Mouse (Mus musculus): ENCODE data around the gene Guk1. TPM values are rescaled to one million over a fixed set of nuclear protein-coding genes. Genes with fewer than 3 reads are reported as not detected.

The Guk1 gene
- polyA plus RNA-seq (2015; fragmentation: Nextera tagmentation; extraction: Ambion mirVana) = 114 and 115 TPM in 2 replicates

- Histone ChIP-seq H3K27me3 (replicated peaks; ENCODE audit: control insufficient read depth, insufficient read depth, low read length) (no peaks in the 10 kb centered on the region), H3K9ac (ENCODE audit: low read depth, low read length) (peak within 1 kb of the TSS; percentile 81), H3K4me1 (ENCODE audit: control insufficient read depth, insufficient read depth, low read length) (peaks cover 6% of the 10 kb centered on the region), H3K4me2 (ENCODE audit: low read depth, low read length) (peak within 1 kb of the TSS; percentile 85), H3K9me3 (ENCODE audit: control insufficient read depth, low read length) (no peaks in the 10 kb centered on the region), H3K27ac (ENCODE audit: low read length) (peak within 1 kb of the TSS; percentile 94), H3K36me3 (ENCODE audit: control insufficient read depth, insufficient read depth, low read length) (no peaks in the 10 kb centered on the region), H3K4me3 (ENCODE audit: low read length) (peak within 1 kb of the TSS; percentile 75)
- WGBS = 6% methylated on average over 16 of the region's 16 CpGs
- no peak; the same call in 1 of the 2 replicates for ATAC-seq
Measured at GRCm38 (mm10) chr11:59192059-59192386, at the start of gene Guk1. Gene Guk1, minus strand, starts transcription at chr11:59192212.

DNA sequence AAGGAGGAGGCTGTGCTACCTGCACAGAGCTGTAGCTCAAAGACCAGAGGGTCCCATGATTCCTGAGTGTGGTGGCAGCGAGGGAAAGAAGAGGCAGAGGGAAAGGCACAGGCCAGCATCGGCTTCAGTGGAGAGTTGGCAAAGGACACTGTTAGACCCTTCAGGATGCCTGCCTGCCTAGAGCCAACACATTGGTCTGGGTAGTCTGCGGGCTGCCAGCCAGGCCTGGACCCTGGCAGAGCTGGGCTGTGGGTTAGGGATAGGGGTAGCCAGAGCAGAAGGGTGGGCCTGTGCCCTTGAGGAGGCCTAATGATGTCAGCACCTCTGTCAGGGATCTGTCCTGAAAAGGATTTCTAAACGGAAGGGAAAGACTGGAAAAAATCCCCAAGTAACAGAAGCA lies 47.8 kb upstream of the Guk1 start:
- Histone ChIP-seq H3K9me3 (ENCODE audit: control insufficient read depth, low read length) (no peaks in the 10 kb centered on the region), H3K27ac (ENCODE audit: low read length) (no peak overlapping the region), H3K36me3 (ENCODE audit: control insufficient read depth, insufficient read depth, low read length) (no peaks in the 10 kb centered on the region), H3K4me2 (ENCODE audit: low read depth, low read length) (no peak overlapping the region), H3K27me3 (replicated peaks; ENCODE audit: control insufficient read depth, insufficient read depth, low read length) (peaks cover 3% of the 10 kb centered on the region; the same call in 1 of the 2 replicates), H3K4me3 (ENCODE audit: low read length) (no peak overlapping the region), H3K9ac (ENCODE audit: low read depth, low read length) (no peak overlapping the region), H3K4me1 (ENCODE audit: control insufficient read depth, insufficient read depth, low read length) (no peaks in the 10 kb centered on the region; the same call in 1 of the 2 replicates)
- no peak for ATAC-seq
- 79% methylated on average over 4 of the region's 4 CpGs for whole genome bisulfite sequencing

- peaks cover 3% of the 10 kb centered on the region; the same call in 1 of the 2 replicates for H3K27me3 ChIP-seq (replicated peaks; ENCODE audit: control insufficient read depth, insufficient read depth, low read length)
- no peak overlapping the region for H3K9ac ChIP-seq (ENCODE audit: low read depth, low read length)
- H3K36me3 ChIP-seq (ENCODE audit: control insufficient read depth, insufficient read depth, low read length) = no peaks in the 10 kb centered on the region
- H3K27ac ChIP-seq (ENCODE audit: low read length) = no peak overlapping the region
- no peak overlapping the region for H3K4me2 ChIP-seq (ENCODE audit: low read depth, low read length)
- ATAC-seq = no peak
- H3K9me3 ChIP-seq (ENCODE audit: control insufficient read depth, low read length) = no peaks in the 10 kb centered on the region
- no peak overlapping the region for H3K4me3 ChIP-seq (ENCODE audit: low read length)
- no peaks in the 10 kb centered on the region; the same call in 1 of the 2 replicates for H3K4me1 ChIP-seq (ENCODE audit: control insufficient read depth, insufficient read depth, low read length)
- WGBS = 61% methylated on average over 4 of the region's 4 CpGs
Measured at GRCm38 (mm10) chr11:59239428-59239785, 47.4 kb upstream of the Guk1 start.

DNA sequence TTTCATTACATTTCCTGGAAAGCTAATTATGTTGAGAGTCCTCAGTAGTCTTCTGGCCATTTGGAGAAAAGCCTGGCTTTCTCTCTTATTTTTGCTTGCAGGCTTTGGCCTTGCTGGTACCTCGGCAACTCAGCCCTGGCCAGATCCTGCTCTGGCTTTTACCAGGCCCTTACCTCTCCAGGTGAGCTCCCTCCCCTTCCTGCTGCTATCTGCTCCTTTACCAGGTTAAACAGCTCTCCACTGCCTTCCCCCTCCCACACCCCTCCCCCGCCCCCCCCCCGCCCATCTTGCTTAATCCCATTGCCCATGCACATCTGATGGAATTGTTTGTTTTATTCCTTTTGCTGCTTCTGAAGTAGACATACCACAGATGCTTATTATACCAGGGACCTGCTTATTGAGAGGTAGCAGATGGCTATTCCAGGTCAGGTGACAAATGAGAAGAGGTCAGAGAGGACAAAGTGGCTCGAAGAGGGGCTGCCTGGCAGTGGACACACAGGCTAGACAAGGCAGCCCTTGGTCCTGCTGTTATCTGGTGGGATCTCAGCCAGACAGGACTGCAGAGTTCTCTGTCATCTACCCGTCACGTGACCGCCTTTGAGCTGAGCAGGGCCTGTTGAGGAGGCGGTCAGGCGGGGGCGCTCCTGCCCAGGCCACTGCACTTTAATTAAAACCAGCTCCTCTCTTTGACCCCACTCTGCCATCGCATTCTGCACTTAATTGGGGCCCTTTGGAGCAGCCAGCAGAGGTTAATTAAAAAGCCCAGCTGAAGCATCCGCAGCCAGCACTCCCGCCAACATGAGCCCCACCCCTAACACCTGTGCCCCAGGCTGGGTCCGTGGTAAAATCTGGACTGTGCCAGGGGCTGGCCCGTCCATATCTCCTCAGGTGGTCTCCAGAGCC lies 46.8 kb upstream of the Guk1 start:
- Histone ChIP-seq H3K9ac (ENCODE audit: low read depth, low read length) (no peak overlapping the region), H3K27me3 (replicated peaks; ENCODE audit: control insufficient read depth, insufficient read depth, low read length) (peaks cover 3% of the 10 kb centered on the region; the same call in 1 of the 2 replicates), H3K4me3 (ENCODE audit: low read length) (no peak overlapping the region), H3K27ac (ENCODE audit: low read length) (no peak overlapping the region), H3K4me1 (ENCODE audit: control insufficient read depth, insufficient read depth, low read length) (no peaks in the 10 kb centered on the region; the same call in 1 of the 2 replicates), H3K9me3 (ENCODE audit: control insufficient read depth, low read length) (no peaks in the 10 kb centered on the region), H3K4me2 (ENCODE audit: low read depth, low read length) (no peak overlapping the region), H3K36me3 (ENCODE audit: control insufficient read depth, insufficient read depth, low read length) (no peaks in the 10 kb centered on the region)
- 4% methylated on average over 14 of the region's 15 CpGs for WGBS
- peak; percentile 75 for ATAC-seq

DNA sequence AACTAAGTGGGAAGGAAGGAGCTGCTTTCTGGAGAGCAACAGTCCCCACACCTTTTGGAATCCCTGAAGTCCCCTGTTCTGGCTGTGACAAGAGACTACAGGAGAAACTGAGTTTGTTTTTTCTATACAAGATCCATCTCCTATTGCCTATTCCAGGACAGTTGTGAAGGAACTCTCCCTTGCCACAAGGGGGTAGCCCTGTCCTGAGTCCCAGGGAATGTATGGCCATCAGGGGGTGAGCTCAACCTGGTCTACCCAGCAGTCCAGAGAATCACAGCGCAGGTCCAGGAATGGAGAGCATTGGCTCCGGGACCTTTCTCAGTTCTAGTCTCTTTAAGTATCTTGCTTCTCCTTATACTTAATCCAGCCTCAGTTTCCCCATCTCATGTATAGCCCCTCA lies 40.8 kb upstream of the Guk1 start:
- H3K36me3 ChIP-seq (ENCODE audit: control insufficient read depth, insufficient read depth, low read length) = no peaks in the 10 kb centered on the region
- H3K9ac ChIP-seq (ENCODE audit: low read depth, low read length) = no peak overlapping the region
- H3K4me3 ChIP-seq (ENCODE audit: low read length) = no peak overlapping the region
- ATAC-seq = no peak
- no peak overlapping the region for H3K4me2 ChIP-seq (ENCODE audit: low read depth, low read length)
- no peak overlapping the region for H3K27ac ChIP-seq (ENCODE audit: low read length)
- H3K4me1 ChIP-seq (ENCODE audit: control insufficient read depth, insufficient read depth, low read length) = peaks cover 7% of the 10 kb centered on the region
- H3K27me3 ChIP-seq (replicated peaks; ENCODE audit: control insufficient read depth, insufficient read depth, low read length) = no peaks in the 10 kb centered on the region
- H3K9me3 ChIP-seq (ENCODE audit: control insufficient read depth, low read length) = no peaks in the 10 kb centered on the region
- 66% methylated on average over 2 of the region's 2 CpGs for WGBS

GRCm38 (mm10) chr11:59230144-59230760 lies 38.2 kb upstream of the Guk1 start:
- no peaks in the 10 kb centered on the region for H3K9me3 ChIP-seq (ENCODE audit: control insufficient read depth, low read length)
- H3K36me3 ChIP-seq (ENCODE audit: control insufficient read depth, insufficient read depth, low read length) = no peaks in the 10 kb centered on the region
- peaks cover 14% of the 10 kb centered on the region for H3K4me1 ChIP-seq (ENCODE audit: control insufficient read depth, insufficient read depth, low read length)
- H3K27me3 ChIP-seq (replicated peaks; ENCODE audit: control insufficient read depth, insufficient read depth, low read length) = no peaks in the 10 kb centered on the region
- no peak overlapping the region for H3K4me3 ChIP-seq (ENCODE audit: low read length)
- peak overlapping the region; percentile 19; the same call in 1 of the 2 replicates for H3K9ac ChIP-seq (ENCODE audit: low read depth, low read length)
- no peak for ATAC-seq
- 10% methylated on average over 7 of the region's 7 CpGs for WGBS
- peak overlapping the region; percentile 27 for H3K4me2 ChIP-seq (ENCODE audit: low read depth, low read length)
- 0 out of 2 replicates have a peak overlapping the region, but pooled peaks have one; percentile 18 for H3K27ac ChIP-seq (ENCODE audit: low read length)

GRCm38 (mm10) chr11:59228122-59228953 lies 36.3 kb upstream of the Guk1 start, which contains the start of gene Arf1:
Gene Arf1, minus strand, starts transcription at chr11:59228270.
- no peaks in the 10 kb centered on the region for H3K9me3 ChIP-seq (ENCODE audit: control insufficient read depth, low read length)
- peaks cover 30% of the 10 kb centered on the region for H3K4me1 ChIP-seq (ENCODE audit: control insufficient read depth, insufficient read depth, low read length)
- no peaks in the 10 kb centered on the region for H3K36me3 ChIP-seq (ENCODE audit: control insufficient read depth, insufficient read depth, low read length)
- peak; percentile 98 for ATAC-seq
- H3K4me3 ChIP-seq (ENCODE audit: low read length) = peak within 1 kb of the TSS; percentile 77
- no peaks in the 10 kb centered on the region for H3K27me3 ChIP-seq (replicated peaks; ENCODE audit: control insufficient read depth, insufficient read depth, low read length)
- WGBS = 4% methylated on average over 59 of the region's 59 CpGs
- peak within 1 kb of the TSS; percentile 99 for H3K27ac ChIP-seq (ENCODE audit: low read length)
- H3K9ac ChIP-seq (ENCODE audit: low read depth, low read length) = peak within 1 kb of the TSS; percentile 100
- peak within 1 kb of the TSS; percentile 91 for H3K4me2 ChIP-seq (ENCODE audit: low read depth, low read length)

DNA sequence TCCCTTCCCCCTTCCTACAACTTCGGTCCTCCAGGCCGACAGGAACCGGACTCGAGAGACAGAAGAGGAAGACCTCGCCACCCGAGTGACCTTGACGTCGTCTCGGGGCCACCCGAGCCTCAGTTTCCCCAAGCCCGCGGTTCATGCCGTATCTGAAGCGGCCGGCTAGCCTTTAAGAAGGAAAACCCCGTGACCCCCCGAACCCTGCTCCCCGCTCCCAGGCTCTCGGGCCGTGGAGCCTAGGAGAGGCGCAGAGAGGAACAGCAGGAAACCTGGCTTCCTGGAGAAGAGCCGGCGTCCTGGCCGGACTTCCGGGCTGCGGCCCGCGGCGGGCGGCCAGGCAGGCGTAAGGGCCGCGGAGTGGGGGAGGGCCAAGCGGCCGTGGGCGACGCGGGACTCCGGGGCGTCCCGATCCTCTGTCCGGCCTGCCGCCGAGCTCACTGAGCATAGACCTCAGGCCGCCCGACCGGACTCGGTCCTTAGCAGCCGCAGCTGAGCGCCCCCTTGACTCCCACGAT lies 35.7 kb upstream of the Guk1 start:
- Histone ChIP-seq H3K4me1 (ENCODE audit: control insufficient read depth, insufficient read depth, low read length) (peaks cover 34% of the 10 kb centered on the region), H3K9me3 (ENCODE audit: control insufficient read depth, low read length) (no peaks in the 10 kb centered on the region), H3K9ac (ENCODE audit: low read depth, low read length) (peak overlapping the region; percentile 100), H3K4me2 (ENCODE audit: low read depth, low read length) (peak overlapping the region; percentile 91), H3K4me3 (ENCODE audit: low read length) (peak overlapping the region; percentile 77), H3K36me3 (ENCODE audit: control insufficient read depth, insufficient read depth, low read length) (no peaks in the 10 kb centered on the region), H3K27ac (ENCODE audit: low read length) (peak overlapping the region; percentile 99), H3K27me3 (replicated peaks; ENCODE audit: control insufficient read depth, insufficient read depth, low read length) (no peaks in the 10 kb centered on the region)
- WGBS = 1% methylated on average over 40 of the region's 51 CpGs
- peak; percentile 76 for ATAC-seq

Measured in intestine, embryonic 16.5 days (tissue).